Mouse (Mus musculus) heart, embryonic 14.5 days (tissue): Measurements from ENCODE around the gene Noc3l. TPM values are rescaled to one million over a fixed set of nuclear protein-coding genes. Genes with fewer than 3 reads are reported as not detected.

ENCODE experiments used
- ATAC-seq: fragments of 200-750 bp; cut with Nextera tagmentation; 2 replicates; pipeline ENCODE4 v1.8.0; 2017; ENCODE audit warnings: low read depth, moderate TSS enrichment; ENCODE audit not compliant: insufficient number of reproducible peaks, insufficient read depth, low FRiP score
- H3K27ac ChIP-seq, 2 experiments: fragments of 200-500 bp in 1 of 2; fragments of 300-500 bp in 1 of 2; sonication (generic) in 1 of 2; replicated peaks in 1 of 2; 2 replicates each; pipeline ENCODE4 v1.5.1; 2012 to 2014; ENCODE audit warnings: low read depth in 2 of 2, low read length in 2 of 2, control low read depth in 1 of 2, mild to moderate bottlenecking in 1 of 2, mixed read lengths in 1 of 2; ENCODE audit not compliant: control insufficient read depth in 1 of 2, insufficient read depth in 1 of 2
- H3K27me3 ChIP-seq: fragments of 300-500 bp; sonication (generic); 2 replicates; pipeline ENCODE4 v1.6.1; 2014; ENCODE audit warnings: mild to moderate bottlenecking, low read length, control low read depth; ENCODE audit not compliant: control insufficient read depth, insufficient read depth
- H3K36me3 ChIP-seq: fragments of 300-500 bp; sonication (generic); 2 replicates; pipeline ENCODE4 v1.6.1; 2014; ENCODE audit warnings: mild to moderate bottlenecking, control low read depth, low read length, mixed read lengths; ENCODE audit not compliant: control insufficient read depth, insufficient read depth
- H3K4me1 ChIP-seq, 2 experiments: fragments of 200-500 bp in 1 of 2; fragments of 300-500 bp in 1 of 2; sonication (generic) in 1 of 2; 2 replicates each; pipeline ENCODE4 v1.6.1; 2012 to 2014; ENCODE audit warnings: low read length in 2 of 2, control low read depth in 1 of 2, mixed read lengths in 1 of 2; ENCODE audit not compliant: control insufficient read depth in 2 of 2, insufficient read depth in 2 of 2
- H3K4me2 ChIP-seq: fragments of 300-500 bp; sonication (generic); 2 replicates; pipeline ENCODE4 v1.6.1; 2014; ENCODE audit warnings: mild to moderate bottlenecking, low read length
- H3K4me3 ChIP-seq, 2 experiments: fragments of 200-500 bp in 1 of 2; fragments of 300-500 bp in 1 of 2; sonication (generic) in 1 of 2; 2 replicates each; pipeline ENCODE4 v1.5.1; 2012 to 2014; ENCODE audit warnings: low read length in 2 of 2, mild to moderate bottlenecking in 2 of 2, control low read depth in 1 of 2, low read depth in 1 of 2, moderate library complexity in 1 of 2; ENCODE audit not compliant: control insufficient read depth in 1 of 2, insufficient read depth in 1 of 2
- H3K9ac ChIP-seq: fragments of 300-500 bp; sonication (generic); 2 replicates; pipeline ENCODE4 v1.6.1; 2014; ENCODE audit warnings: mild to moderate bottlenecking, low read length
- H3K9me3 ChIP-seq: fragments of 300-500 bp; sonication (generic); 2 replicates; pipeline ENCODE4 v1.6.1; 2016; ENCODE audit warnings: low read length, control low read depth; ENCODE audit not compliant: control insufficient read depth
- WGBS: fragments of 180-500 bp; shearing (Covaris S2); extraction: QIAGEN DNeasy Blood & Tissue Kit; methylation state at CpG from one replicate; pipeline ENCODE4 v1.1.7; 2014; 5-methylcytosine and 5-hydroxymethylcytosine counted together
- polyA plus RNA-seq: library from polyadenylated mRNA; unstranded; fragments of >200 nt; fragmentation: Nextera tagmentation; extraction: Ambion mirVana; gene quantifications from 2 replicates; pipeline ENCODE4 v1.2.1, GENCODE M21; 2014

Gene Noc3l
- polyA plus RNA-seq, 1 experiment from 2014 or later = 4.3 TPM

GRCm38 (mm10) chr19:38793563-38794045, 25.4 kb downstream of the Noc3l start:
- H3K27ac ChIP-seq = no peak overlapping the region
- H3K36me3 ChIP-seq = peaks cover 93% of the 10 kb centered on the region
- no peaks in the 10 kb centered on the region for H3K4me1 ChIP-seq
- ATAC-seq = no peak
- H3K4me2 ChIP-seq = no peak overlapping the region
- no peaks in the 10 kb centered on the region for H3K9me3 ChIP-seq
- WGBS = 92% methylated on average over 7 of the region's 7 CpGs
- no peaks in the 10 kb centered on the region for H3K27me3 ChIP-seq
- H3K9ac ChIP-seq = no peak overlapping the region
- no peak overlapping the region for H3K4me3 ChIP-seq

GRCm38 (mm10) chr19:38787756-38788155, 31.3 kb downstream of the Noc3l start:
- WGBS = 90% methylated on average over 6 of the region's 6 CpGs
- Histone ChIP-seq H3K27me3 (no peaks in the 10 kb centered on the region), H3K4me3 (no peak overlapping the region), H3K4me2 (no peak overlapping the region), H3K36me3 (peaks cover 60% of the 10 kb centered on the region), H3K27ac (no peak overlapping the region), H3K4me1 (no peaks in the 10 kb centered on the region), H3K9me3 (no peaks in the 10 kb centered on the region), H3K9ac (no peak overlapping the region)
- no peak for ATAC-seq

- Histone ChIP-seq H3K4me1 (no peaks in the 10 kb centered on the region), H3K4me3 (no peak overlapping the region), H3K36me3 (peaks cover 46% of the 10 kb centered on the region), H3K4me2 (no peak overlapping the region), H3K27me3 (no peaks in the 10 kb centered on the region), H3K9me3 (no peaks in the 10 kb centered on the region), H3K9ac (no peak overlapping the region), H3K27ac (no peak overlapping the region)
- no peak for ATAC-seq
- WGBS = 78% methylated on average over 9 of the region's 9 CpGs
Measured at GRCm38 (mm10) chr19:38783542-38783941, 35.5 kb downstream of the Noc3l start.

- no peak for ATAC-seq
- Histone ChIP-seq H3K27me3 (no peaks in the 10 kb centered on the region), H3K4me2 (no peak overlapping the region), H3K9ac (no peak overlapping the region), H3K4me3 (no peak overlapping the region), H3K9me3 (no peaks in the 10 kb centered on the region), H3K4me1 (no peaks in the 10 kb centered on the region), H3K36me3 (peaks cover 46% of the 10 kb centered on the region), H3K27ac (no peak overlapping the region)
- 54% methylated on average over 2 of the region's 2 CpGs for WGBS
Measured at GRCm38 (mm10) chr19:38778805-38779204, 40.2 kb downstream of the Noc3l start.

GRCm38 (mm10) chr19:38775548-38775947, 43.5 kb downstream of the Noc3l start:
- Histone ChIP-seq H3K4me3 (no peak overlapping the region), H3K27ac (no peak overlapping the region), H3K9ac (no peak overlapping the region), H3K4me2 (no peak overlapping the region), H3K4me1 (no peaks in the 10 kb centered on the region), H3K36me3 (peaks cover 25% of the 10 kb centered on the region), H3K9me3 (no peaks in the 10 kb centered on the region), H3K27me3 (no peaks in the 10 kb centered on the region)
- WGBS = 54% methylated on average over 4 of the region's 4 CpGs
- no peak for ATAC-seq

- Histone ChIP-seq H3K4me2 (no peak overlapping the region), H3K27me3 (no peaks in the 10 kb centered on the region), H3K4me1 (no peaks in the 10 kb centered on the region), H3K9ac (no peak overlapping the region), H3K9me3 (no peaks in the 10 kb centered on the region), H3K4me3 (no peak overlapping the region), H3K36me3 (peaks cover 42% of the 10 kb centered on the region), H3K27ac (no peak overlapping the region)
- WGBS = 85% methylated on average over 2 of the region's 2 CpGs
- no peak for ATAC-seq
Measured at GRCm38 (mm10) chr19:38766306-38766705, 52.7 kb downstream of the Noc3l start.

GRCm38 (mm10) chr19:38760441-38760840, 58.6 kb downstream of the Noc3l start:
- Histone ChIP-seq H3K4me3 (no peak overlapping the region), H3K36me3 (peaks cover 9% of the 10 kb centered on the region; the same call in 1 of the 2 replicates), H3K4me2 (no peak overlapping the region), H3K27ac (peak overlapping the region in 1 of 2 experiments; percentile 4; a peak in 1 of 4 replicates), H3K27me3 (no peaks in the 10 kb centered on the region), H3K4me1 (peaks cover 2% of the 10 kb centered on the region in 2 experiments; a peak in 1 of 4 replicates), H3K9me3 (no peaks in the 10 kb centered on the region), H3K9ac (no peak overlapping the region)
- WGBS = 53% methylated on average over 3 of the region's 3 CpGs
- ATAC-seq = no peak
